Mouse (Mus musculus) liver, adult (tissue): ENCODE measurements around the gene Adad2.

ENCODE experiments used
- GATA4 ChIP-seq: IDR thresholded peaks from 2 replicates; pipeline ENCODE4 v1.6.1; 2014; ENCODE audit warnings: mild to moderate bottlenecking, low read length; ENCODE audit not compliant: insufficient replicate concordance

The Adad2 gene

GRCm38 (mm10) chr8:119646846-119647245, 34.3 kb downstream of the Adad2 start:
- no peak for TF ChIP-seq GATA4

GRCm38 (mm10) chr8:119651324-119651723, 38.8 kb downstream of the Adad2 start:
- no peak for TF ChIP-seq GATA4

- TF ChIP-seq GATA4, result no peak
Observed at GRCm38 (mm10) chr8:119656709-119657464, 44.3 kb downstream of the Adad2 start.

- no peak; the same call in 1 of the 2 replicates for TF ChIP-seq GATA4
Observed at GRCm38 (mm10) chr8:119661081-119661480, 48.5 kb downstream of the Adad2 start.

GRCm38 (mm10) chr8:119661892-119662291, 49.3 kb downstream of the Adad2 start:
- no peak for TF ChIP-seq GATA4

- TF ChIP-seq GATA4, result no peak
Observed at GRCm38 (mm10) chr8:119663440-119663839, 50.9 kb downstream of the Adad2 start.

GRCm38 (mm10) chr8:119665270-119665669, 52.7 kb downstream of the Adad2 start:
- no peak for TF ChIP-seq GATA4
